Mouse (Mus musculus): ENCODE results near the gene Cbx8. TPM values are rescaled to one million over a fixed set of nuclear protein-coding genes. Genes with fewer than 3 reads are reported as not detected.
A peak's percentile ranks its signal among the peaks of the same experiment; 100 is the strongest.

The Cbx8 gene
- polyA plus RNA-seq, 1 experiment, result 0.20 TPM

- TF ChIP-seq GATA1 (IDR thresholded peaks at IDR 0.05; ENCODE audit: low read length) (no peak), TAL1 (IDR thresholded peaks at IDR 0.05; ENCODE audit: low read length) (no peak)
- peaks cover 34% of the 10 kb centered on the region for H3K4me1 ChIP-seq (ENCODE audit: control insufficient read depth)
- H3K9me3 ChIP-seq (ENCODE audit: control insufficient read depth, low read length), result no peaks in the 10 kb centered on the region; the same call in 1 of the 2 replicates
- peak overlapping the region; percentile 67 for H3K4me3 ChIP-seq (replicated peaks)
- H3K36me3 ChIP-seq (ENCODE audit: control insufficient read depth), result peaks cover 17% of the 10 kb centered on the region
- peaks cover 84% of the 10 kb centered on the region for H3K27me3 ChIP-seq (ENCODE audit: control insufficient read depth)
Measured at GRCm38 (mm10) chr11:119085279-119086062, 44.7 kb upstream of the Cbx8 start.

GRCm38 (mm10) chr11:119084446-119085278 lies 43.9 kb upstream of the Cbx8 start:
- peaks cover 34% of the 10 kb centered on the region for H3K4me1 ChIP-seq (ENCODE audit: control insufficient read depth)
- H3K36me3 ChIP-seq (ENCODE audit: control insufficient read depth), result peaks cover 18% of the 10 kb centered on the region
- peaks cover 76% of the 10 kb centered on the region for H3K27me3 ChIP-seq (ENCODE audit: control insufficient read depth)
- TF ChIP-seq TAL1 (IDR thresholded peaks at IDR 0.05; ENCODE audit: low read length), result no peak
- no peak for TF ChIP-seq GATA1 (IDR thresholded peaks at IDR 0.05; ENCODE audit: low read length)
- peak overlapping the region; percentile 67 for H3K4me3 ChIP-seq (replicated peaks)
- no peaks in the 10 kb centered on the region; the same call in 1 of the 2 replicates for H3K9me3 ChIP-seq (ENCODE audit: control insufficient read depth, low read length)

- Histone ChIP-seq H3K9me3 (ENCODE audit: control insufficient read depth, low read length) (no peaks in the 10 kb centered on the region; the same call in 1 of the 2 replicates), H3K36me3 (ENCODE audit: control insufficient read depth) (peaks cover 18% of the 10 kb centered on the region), H3K4me3 (replicated peaks) (peak overlapping the region; percentile 67), H3K4me1 (ENCODE audit: control insufficient read depth) (peaks cover 34% of the 10 kb centered on the region), H3K27me3 (ENCODE audit: control insufficient read depth) (peaks cover 68% of the 10 kb centered on the region)
- TF ChIP-seq TAL1 (IDR thresholded peaks at IDR 0.05; ENCODE audit: low read length), result no peak
- TF ChIP-seq GATA1 (IDR thresholded peaks at IDR 0.05; ENCODE audit: low read length), result no peak
Measured at GRCm38 (mm10) chr11:119083724-119084445, 43.1 kb upstream of the Cbx8 start.

- TF ChIP-seq GATA1 (IDR thresholded peaks at IDR 0.05; ENCODE audit: low read length) (no peak), TAL1 (IDR thresholded peaks at IDR 0.05; ENCODE audit: low read length) (no peak)
- peaks cover 34% of the 10 kb centered on the region for H3K4me1 ChIP-seq (ENCODE audit: control insufficient read depth)
- peaks cover 18% of the 10 kb centered on the region for H3K36me3 ChIP-seq (ENCODE audit: control insufficient read depth)
- no peaks in the 10 kb centered on the region; the same call in 1 of the 2 replicates for H3K9me3 ChIP-seq (ENCODE audit: control insufficient read depth, low read length)
- peaks cover 59% of the 10 kb centered on the region for H3K27me3 ChIP-seq (ENCODE audit: control insufficient read depth)
- H3K4me3 ChIP-seq (replicated peaks), result no peak overlapping the region
Measured at GRCm38 (mm10) chr11:119082638-119083599, 42.1 kb upstream of the Cbx8 start.

- Histone ChIP-seq H3K4me3 (replicated peaks) (no peak overlapping the region), H3K27me3 (ENCODE audit: control insufficient read depth) (peaks cover 50% of the 10 kb centered on the region), H3K4me1 (ENCODE audit: control insufficient read depth) (peaks cover 29% of the 10 kb centered on the region), H3K36me3 (ENCODE audit: control insufficient read depth) (peaks cover 18% of the 10 kb centered on the region), H3K9me3 (ENCODE audit: control insufficient read depth, low read length) (no peaks in the 10 kb centered on the region; the same call in 1 of the 2 replicates)
- no peak for TF ChIP-seq GATA1 (IDR thresholded peaks at IDR 0.05; ENCODE audit: low read length)
- no peak for TF ChIP-seq TAL1 (IDR thresholded peaks at IDR 0.05; ENCODE audit: low read length)
Measured at GRCm38 (mm10) chr11:119081839-119082637, 41.3 kb upstream of the Cbx8 start.

- Histone ChIP-seq H3K36me3 (ENCODE audit: control insufficient read depth) (peaks cover 18% of the 10 kb centered on the region), H3K9me3 (ENCODE audit: control insufficient read depth, low read length) (no peaks in the 10 kb centered on the region), H3K4me1 (ENCODE audit: control insufficient read depth) (peaks cover 25% of the 10 kb centered on the region), H3K4me3 (replicated peaks) (no peak overlapping the region), H3K27me3 (ENCODE audit: control insufficient read depth) (peaks cover 42% of the 10 kb centered on the region)
- TF ChIP-seq GATA1 (IDR thresholded peaks at IDR 0.05; ENCODE audit: low read length), result no peak
- no peak for TF ChIP-seq TAL1 (IDR thresholded peaks at IDR 0.05; ENCODE audit: low read length)
Measured at GRCm38 (mm10) chr11:119081148-119081838, 40.5 kb upstream of the Cbx8 start.
